Mouse (Mus musculus) right cerebral cortex, postnatal 36 days (tissue): ENCODE data around the gene Hoxd4.

Experiments used
- DNase-seq, 2 experiments: peaks; one replicate each; pipeline ENCODE4 v3.0.0; 2022; ENCODE audit warnings: low spot score in 2 of 2, mixed read lengths in 1 of 2

The Hoxd4 gene

DNA sequence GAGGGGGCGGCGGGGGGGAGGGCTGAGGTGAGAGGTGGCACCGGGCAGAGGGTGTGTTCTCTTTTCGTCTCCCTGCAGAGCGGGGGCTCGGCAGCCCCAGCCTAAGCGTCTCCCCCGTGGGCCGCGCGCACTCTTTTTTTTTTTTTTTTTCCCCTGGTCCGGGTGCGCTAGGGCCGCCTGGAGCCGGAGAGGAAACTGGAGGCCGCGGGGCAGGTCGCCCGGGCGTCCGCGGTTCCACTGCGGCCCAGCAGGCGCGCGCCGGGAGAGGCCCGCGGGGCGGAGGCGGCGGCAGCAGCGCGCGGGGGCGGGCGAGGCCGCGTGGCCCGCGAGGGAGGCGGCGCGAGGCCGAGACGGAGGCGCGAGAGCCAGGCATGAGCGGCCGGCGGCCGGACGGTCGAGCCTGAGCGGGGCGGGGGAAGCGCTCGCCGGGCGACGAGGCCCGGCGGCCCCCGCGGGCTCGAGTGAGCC is 6.7 kb upstream of the Hoxd4 start:
- no peak for DNase-seq

DNA sequence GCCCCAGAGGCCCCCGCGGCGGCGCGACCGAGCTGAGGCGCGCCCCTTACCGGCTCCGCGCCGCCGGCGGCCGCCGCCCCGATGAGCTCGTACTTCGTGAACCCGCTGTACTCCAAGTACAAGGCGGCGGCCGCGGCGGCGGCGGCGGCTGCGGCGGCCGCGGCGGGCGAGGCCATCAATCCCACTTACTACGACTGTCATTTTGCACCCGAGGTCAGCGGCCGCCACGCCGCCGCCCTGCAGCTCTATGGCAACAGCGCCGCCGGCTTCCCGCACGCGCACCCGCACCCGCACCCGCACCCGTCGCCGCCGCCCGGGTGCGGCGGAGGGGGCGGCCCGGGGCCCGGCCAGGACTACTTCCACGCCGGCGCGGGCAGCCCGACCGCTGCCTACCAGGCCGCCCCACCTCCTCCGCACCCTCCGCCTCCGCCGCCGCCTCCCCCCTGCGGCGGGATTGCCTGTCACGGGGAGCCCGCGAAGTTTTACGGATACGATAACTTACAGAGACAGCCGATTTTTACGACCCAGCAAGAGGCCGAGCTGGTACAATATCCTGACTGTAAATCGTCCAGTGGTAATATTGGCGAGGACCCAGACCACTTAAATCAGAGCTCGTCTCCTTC is 6.2 kb upstream of the Hoxd4 start:
- no peak for DNase-seq

DNA sequence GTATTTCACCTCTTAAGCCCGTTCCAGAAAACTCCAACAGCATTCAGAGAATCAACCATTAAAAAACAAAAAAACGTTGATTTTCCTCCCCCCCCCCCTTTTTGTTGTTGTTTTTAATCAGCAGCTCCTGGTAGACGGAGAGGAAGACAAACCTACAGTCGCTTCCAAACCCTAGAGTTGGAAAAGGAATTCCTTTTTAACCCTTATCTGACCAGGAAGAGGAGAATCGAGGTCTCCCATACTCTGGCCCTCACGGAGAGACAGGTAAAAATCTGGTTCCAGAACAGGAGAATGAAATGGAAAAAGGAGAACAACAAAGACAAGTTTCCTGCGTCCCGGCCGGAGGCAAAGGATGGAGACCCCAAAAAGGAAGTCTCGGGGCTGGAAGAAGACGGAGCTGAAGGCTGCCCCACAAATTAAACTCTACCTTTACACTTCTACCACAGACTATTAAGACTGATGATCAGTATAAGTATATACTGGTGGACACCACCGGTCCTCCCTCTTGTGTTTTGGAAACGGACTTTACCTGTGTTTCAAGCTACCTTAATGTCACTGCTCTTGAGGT is 5.3 kb upstream of the Hoxd4 start:
- DNase-seq: no peak

DNA sequence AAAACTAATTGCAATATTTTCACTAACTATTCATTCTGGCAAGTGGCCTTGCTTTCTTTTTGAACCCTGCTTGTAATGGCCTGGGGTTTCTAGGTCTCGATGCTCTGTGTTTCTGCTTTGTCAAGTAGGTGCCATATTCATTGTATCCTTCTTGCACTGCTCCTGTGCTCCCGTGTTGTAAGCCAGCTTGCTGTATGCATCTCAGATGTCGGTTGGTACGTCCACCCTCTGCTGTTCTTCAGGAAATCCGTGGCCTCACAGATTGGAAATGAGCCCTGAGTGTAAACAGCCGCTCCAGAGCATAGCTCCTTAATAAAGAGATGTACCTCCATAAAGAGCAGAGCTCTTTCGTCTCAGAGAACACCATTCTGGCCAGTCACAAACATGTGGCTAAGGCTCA is 4.1 kb upstream of the Hoxd4 start:
- DNase-seq: no peak

DNA sequence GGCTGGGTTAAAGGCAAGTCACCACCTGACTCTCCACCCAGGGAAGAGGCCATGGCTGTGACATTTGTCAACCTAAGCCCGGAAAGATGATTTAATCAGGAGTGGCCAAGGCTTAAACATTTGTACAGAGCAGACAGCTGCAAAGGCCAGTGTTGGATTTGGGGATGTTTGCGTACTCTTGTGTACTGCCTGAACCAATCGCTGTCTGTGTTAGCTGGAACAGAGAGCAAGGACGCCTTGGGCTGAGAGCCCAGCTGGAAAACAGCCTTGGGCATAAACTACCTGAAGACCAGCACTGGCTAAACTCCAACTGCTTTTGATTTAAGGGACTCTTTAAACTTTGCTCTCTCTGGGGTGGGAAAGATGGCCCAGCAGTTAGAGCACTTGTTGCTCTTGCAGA is 3.1 kb upstream of the Hoxd4 start:
- DNase-seq: no peak

DNA sequence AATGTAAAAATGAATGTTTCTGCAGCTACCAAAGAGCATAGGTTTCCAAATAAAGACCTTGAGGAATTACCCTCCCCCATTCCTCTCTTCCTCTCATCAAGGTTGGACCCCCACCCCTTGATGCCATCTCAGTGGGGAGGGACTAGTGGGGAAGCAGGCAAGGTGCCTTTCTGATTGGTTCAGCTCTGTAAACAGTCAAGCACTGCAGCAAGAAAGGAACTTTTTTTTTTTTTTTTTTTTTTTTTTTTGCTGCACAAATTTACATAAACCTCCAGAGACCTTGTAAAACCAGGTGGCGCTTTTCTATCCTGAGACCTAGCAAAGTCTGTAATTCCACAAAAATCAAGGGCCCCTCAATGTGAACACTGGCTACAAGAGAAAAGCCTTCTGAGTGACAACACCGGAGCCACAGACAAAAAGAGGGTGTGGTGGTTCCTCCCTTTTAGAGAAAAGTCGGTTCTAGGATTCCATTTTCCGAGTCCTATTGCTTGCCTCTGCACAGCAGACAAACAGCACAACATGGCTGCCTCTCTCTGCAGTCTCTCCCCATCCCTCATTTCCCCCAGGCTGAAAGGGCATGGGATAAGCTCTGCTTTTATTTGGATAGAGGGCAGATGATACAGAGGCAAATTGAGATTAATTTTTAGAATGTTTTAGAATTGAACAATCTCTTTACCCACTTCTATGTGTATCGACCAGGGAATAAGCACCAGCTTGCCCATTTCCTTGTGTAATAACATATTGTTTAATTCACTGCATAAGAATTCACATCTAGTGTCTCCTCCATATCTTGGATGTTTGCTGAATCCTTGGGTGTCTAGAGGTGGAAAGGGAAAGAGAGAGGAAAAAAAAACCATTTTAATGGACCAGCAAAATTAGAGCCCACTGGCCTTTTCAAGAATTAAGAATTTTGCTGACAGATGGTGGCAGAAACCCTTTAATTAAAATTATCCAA is 2.0 kb upstream of the Hoxd4 start:
- no peak for DNase-seq

DNA sequence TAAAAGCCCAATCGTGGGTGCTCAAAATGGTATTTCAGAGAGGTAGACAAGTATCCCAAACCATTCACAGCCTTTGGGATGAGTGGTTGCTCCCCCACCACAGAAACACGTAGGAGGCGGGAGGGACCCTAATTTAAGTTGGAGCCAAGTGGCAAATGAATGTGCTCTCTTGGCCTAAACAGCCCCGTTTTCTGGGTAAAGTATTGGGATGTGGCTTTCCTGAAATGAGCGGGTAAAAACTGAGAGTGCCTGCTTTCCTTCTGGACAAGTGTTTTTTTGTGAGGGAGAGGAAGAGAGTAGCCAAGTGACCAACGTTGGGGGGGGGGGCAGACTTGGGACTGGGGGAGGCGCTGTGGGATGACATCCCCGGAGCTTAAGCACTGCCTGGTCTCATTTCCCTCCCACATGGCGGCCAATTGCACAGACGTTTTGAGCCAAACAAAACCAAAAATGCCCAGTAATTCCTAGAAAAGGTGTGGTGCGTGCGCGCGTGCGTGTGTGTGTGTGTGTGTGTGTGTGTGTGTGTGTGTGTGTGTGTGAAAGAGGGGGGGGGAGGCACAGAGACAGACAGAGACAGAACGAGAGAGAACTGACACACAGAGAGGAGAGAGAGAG is 693 bp upstream of the Hoxd4 start:
- DNase-seq: no peak

DNA sequence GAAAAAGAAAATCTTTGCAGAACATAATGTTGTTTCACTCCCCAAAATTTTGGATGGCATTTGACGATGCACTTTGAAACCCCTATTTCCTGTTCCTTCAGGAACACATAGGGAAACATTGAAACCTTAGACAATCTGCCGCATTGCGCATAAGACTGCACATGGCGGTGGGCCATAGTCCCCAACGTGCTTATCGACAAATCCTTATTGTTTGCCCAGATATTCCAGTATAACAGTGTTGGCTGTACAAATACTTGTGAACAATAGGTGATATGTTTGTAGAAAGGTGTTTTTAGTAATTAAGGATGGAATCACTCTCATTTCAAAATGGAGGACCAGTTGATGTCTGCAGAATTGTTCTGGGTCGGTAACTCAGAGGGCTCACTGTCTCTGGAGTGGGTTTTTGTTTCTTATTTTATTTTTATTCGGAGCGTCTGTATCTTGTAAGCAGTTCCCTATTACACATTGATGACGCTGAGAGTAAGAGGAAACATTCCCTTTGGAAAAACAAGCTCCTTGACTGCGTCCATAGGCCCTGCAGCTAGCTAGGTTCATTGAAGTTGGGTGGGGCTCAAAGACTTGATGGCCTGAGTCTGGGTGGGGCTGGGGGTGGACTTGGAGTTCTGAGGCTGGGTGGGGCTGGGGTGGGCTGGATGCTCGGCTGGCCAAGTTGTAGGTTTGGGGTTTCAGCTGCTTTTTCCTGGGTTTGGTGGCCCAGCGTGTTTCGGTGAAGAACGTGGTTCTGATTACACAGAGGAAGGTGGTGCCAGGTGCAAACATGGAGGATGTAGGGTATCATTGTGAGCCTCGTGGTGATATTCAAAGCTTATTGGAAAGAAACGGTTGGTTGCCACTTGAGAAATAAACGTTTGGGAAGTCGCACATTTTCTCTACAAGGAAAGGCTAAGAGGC is 1.8 kb downstream of the Hoxd4 start:
- DNase-seq: no peak

DNA sequence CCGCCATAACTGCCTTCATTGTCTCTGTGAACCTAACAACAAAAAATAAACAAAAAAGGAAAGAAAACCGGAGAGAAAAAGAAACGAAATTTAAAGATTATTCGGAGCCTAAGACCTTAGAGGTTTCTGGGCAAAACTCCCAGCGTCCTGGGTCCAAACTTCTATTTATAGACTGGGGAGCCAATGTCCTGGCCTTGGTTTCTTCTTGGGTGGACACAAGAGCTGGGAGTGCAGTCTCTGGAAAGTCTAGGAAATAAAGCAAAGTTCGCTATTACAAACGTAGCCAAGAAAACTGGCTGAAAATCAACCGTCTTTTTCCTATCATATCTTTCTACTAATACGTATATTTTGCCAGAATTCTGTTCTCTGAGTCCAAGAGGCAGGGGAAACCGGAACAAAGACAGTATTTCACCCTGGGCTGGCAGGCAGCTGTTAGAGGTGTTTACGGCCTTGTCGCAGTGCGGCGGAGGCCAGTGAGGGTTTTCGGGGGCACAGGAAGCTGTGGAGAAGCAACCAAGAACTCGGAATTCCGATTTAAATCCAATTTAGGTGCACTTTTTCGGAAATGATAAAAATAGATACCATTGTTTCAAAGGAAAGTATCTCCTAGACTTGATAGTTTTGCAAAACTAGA is 2.5 kb downstream of the Hoxd4 start:
- no peak for DNase-seq

DNA sequence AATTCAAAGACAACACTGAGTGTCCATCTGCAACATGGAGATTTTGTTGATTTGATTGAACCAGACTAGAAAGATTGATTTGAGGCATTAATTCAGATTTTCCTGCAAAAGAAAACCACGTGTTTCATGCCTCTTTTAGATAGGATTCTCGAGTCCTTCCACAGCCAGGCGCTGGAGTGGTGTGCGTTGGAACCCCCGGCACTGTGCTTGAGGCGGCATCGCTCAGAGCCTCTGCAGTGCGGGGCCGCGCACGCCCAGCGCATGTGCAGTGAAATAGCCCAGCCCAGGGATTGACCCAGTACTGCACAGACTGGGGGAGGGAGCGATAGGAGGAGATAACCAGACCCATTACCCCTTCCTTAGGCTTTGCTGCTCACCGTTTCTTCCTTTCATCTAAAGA is 3.2 kb downstream of the Hoxd4 start:
- no peak for DNase-seq

DNA sequence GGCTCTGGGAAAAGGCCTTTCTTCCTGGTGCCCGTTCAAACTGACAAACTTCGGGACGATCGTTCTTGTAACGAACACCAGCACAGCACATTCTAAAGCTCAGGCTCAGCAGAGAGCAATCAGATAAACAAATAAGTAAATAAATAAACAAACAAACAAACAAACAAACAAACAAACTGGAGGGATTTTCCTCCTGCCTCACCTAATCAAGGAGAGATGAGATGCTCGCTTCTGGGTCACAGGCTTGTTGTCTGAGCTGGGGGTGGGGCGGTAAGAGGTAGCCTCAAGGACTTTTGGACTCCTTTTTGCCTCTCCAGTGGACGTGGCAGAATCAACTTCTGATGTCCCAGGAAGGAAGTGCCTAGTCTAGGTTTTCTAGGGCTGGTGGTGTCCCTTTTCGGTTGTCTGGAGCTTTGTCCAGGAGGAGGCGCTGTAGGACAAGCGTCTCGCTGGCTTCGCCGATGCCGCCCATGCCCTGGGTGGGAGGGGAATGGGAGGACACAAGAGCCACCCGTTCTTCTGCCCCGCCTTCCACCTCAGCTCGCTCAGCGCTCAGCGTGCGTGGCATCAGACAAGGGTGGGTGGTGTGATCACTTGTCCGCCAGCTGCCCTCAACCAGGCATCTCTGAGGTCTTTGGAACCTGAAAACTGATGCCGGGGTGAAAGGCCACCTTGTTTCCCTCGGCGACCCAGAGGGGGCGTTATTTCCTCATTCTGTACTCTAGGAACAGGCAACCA is 3.9 kb downstream of the Hoxd4 start:
- peak; percentile 43 to 50 for DNase-seq

DNA sequence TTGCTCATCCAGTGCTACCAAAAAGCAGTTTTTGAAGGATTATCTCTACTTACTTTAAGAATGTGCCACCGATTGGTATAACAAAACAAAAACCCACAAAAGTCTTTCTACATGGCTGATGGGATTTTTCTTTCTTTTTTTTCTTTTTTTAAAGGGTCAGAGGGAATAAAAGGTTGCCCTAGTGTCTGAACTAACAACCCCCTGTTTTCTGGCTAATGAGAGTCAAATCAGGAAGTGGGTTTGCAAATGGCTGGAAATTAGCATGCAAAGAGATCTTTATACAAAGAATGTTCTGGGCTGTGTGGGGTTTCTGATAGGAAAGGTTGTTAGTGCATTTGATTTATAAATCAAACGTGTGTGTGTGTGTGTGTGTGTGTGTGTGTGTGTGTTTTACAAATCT is 8.7 kb downstream of the Hoxd4 start:
- DNase-seq: no peak

DNA sequence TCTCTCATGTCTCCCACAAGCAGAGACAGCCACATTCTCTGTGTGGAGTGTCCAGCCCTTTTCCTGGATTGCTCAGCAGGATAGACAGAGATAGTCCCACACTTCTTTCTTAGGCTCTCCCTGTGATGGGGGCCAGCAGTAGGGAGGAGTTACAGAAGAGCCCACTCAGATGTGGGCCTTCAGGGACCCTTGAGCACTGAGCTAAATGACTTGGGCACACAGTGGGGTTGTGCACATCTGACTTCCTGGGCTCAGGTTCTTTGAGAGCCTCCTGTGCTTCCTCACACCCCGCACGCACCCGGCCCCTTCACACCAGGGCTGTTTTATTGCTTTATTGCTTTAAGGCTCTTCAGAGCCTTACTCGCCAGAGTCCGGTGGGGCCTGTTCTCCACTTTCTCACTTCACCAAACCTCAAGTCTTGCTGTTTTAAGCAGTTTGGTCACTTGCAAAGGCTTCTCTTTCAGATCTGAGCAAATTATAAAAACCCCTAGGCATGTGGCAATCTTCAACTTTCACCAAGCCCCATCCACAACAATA is 9.3 kb downstream of the Hoxd4 start:
- DNase-seq: no peak

DNA sequence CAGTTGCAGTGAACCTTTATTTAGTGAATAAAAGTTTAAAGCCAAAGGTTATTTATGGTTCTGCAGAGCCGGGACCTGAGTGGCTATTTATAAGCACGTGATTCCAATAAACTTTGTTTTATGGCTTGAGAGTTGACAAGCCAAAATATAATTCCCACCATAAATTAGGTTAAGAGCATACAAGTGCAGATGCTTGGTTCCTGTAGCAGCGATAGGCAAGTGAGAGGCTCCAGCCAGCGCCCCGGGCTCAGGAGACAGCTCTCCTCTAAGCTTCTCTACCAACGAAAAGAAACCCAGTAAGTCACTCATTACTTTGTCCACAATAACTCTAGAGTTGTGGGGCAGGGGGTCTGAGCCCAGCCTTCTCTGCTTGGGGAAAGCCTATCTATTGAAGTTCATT is 10.2 kb downstream of the Hoxd4 start:
- no peak for DNase-seq

DNA sequence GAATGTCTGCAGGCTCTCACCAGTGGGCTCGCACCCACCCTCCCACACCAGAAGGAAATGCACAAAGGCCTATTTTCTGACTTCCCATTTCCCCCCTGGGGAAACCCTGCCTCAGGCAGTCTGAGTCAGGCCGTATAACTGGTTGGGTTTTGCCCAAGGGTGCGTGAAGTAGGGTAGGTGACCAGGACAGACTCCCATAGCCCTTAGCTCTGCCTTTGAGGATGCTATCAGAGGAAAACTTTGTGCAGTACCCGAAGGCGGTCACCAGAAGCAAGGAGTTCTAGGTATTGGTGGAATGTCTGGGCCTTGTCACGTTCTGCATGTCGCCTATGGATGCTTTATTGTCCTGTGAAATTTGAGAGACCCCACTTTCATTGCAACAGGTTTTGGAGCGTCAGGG is 11.2 kb downstream of the Hoxd4 start:
- no peak for DNase-seq

DNA sequence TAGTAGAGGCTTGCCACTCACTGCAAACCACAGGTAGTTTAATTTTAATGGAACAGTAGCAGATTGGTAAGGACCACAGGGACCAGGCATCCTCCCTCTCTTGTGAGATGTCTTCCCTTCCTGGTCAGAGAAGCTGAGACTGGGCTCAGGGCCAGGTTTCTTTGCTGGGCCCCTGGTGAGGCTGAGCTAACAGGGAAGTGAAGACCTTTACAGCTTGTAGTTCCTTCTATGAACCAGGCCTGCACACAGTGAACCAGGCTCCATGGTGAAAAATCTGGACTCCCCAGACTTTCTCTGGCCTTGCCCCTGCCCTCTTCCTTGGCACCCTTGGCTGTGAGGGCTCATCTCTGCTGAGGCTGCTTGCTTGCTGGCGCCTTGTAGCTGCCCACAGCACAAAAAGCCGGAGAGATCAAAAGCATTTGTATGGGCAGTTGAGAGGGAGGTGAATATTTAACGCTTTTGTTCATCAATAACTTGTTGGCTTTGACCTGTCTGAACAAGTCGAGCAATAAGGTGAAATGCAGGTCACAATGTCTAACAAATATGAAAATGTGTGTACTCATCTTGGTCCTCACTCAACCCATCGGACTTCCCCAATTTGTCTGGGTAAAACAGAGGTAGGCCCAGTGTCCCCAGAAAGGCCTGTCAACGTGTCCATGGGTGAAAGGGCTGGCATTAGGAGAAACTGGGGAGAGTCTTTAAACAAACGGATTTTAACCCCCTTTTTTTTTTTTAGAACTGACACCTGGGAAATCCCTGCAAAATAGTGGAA is 12.7 kb downstream of the Hoxd4 start:
- DNase-seq: no peak

DNA sequence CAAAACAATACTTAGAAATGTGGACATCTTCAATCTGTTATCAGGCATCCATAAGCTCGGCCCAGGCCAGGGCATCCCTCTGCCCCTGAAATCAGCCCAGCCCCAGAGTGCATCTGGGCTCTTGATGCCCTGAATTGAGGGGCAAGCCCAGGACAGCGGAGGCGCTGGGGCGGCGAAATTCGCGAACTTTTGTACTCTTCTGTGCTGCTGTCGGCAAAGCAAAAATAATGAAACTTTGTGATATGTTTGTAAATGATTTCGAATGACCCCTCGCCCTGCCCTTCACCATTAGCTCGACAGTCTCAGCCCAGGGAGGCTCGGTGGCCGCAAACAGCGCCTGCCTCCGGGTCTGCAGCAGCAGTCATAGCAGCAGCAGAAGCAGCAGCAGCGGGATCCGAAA is 13.4 kb downstream of the Hoxd4 start:
- no peak for DNase-seq

DNA sequence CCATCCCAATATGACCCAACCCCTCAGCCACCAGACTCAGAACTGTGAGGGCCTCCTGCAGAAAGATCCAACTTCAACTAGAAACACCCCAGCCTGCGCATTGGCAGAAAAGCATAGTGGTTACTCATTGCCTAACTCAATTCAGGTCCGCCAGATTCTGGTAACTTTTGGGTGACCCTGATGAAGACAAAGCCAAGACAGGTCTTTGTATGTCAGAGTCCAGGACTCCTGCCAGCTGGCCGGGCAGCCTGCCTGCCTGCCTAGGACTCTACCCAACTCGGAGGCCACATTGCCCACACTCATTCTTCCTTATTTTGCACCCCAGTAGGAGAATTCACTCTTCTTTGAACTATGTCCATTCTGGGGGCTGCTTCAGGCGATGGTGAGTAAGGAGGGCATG is 14.8 kb downstream of the Hoxd4 start, which contains the start of gene Gm28230:
TSS of gene Gm28230 (plus strand) at position 178 of the 400 bp plus-strand sequence.
- no peak for DNase-seq
